Mouse (Mus musculus) embryonic facial prominence, embryonic 15.5 days (tissue): Measurements from ENCODE around the gene Sos1. TPM values are rescaled to one million over a fixed set of nuclear protein-coding genes. Genes with fewer than 3 reads are reported as not detected.

ENCODE experiments used
- ATAC-seq: fragments of 200-750 bp; cut with Nextera tagmentation; 2 replicates; pipeline ENCODE4 v1.8.0; 2017; ENCODE audit warnings: low read depth, moderate TSS enrichment; ENCODE audit not compliant: insufficient number of reproducible peaks, low FRiP score, low TSS enrichment
- H3K27ac ChIP-seq: fragments of 300-500 bp; sonication (generic); replicated peaks from 2 replicates; pipeline ENCODE4 v1.5.1; 2015; ENCODE audit warnings: mild to moderate bottlenecking, inconsistent platforms
- H3K27me3 ChIP-seq: fragments of 300-500 bp; sonication (generic); 2 replicates; pipeline ENCODE4 v1.6.1; 2015; ENCODE audit warnings: inconsistent platforms
- H3K36me3 ChIP-seq: fragments of 300-500 bp; sonication (generic); 2 replicates; pipeline ENCODE4 v1.6.1; 2015; ENCODE audit warnings: mild to moderate bottlenecking, inconsistent platforms
- H3K4me1 ChIP-seq: fragments of 300-500 bp; sonication (generic); 2 replicates; pipeline ENCODE4 v1.6.1; 2015; ENCODE audit warnings: inconsistent platforms
- H3K4me2 ChIP-seq: fragments of 300-500 bp; sonication (generic); replicated peaks from 2 replicates; pipeline ENCODE4 v1.6.1; 2015; ENCODE audit warnings: mild to moderate bottlenecking, inconsistent platforms
- H3K4me3 ChIP-seq: fragments of 300-500 bp; sonication (generic); replicated peaks from 2 replicates; pipeline ENCODE4 v1.5.1; 2015; ENCODE audit warnings: mild to moderate bottlenecking, inconsistent platforms
- H3K9ac ChIP-seq: fragments of 300-500 bp; sonication (generic); 2 replicates; pipeline ENCODE4 v1.6.1; 2015; ENCODE audit warnings: inconsistent platforms
- H3K9me3 ChIP-seq: fragments of 300-500 bp; sonication (generic); replicated peaks from 2 replicates; pipeline ENCODE4 v1.6.1; 2016; ENCODE audit warnings: inconsistent platforms
- WGBS: fragments of 180-500 bp; shearing (Covaris S2); methylation state at CpG from one replicate; pipeline ENCODE4 v1.1.7; 2015; 5-methylcytosine and 5-hydroxymethylcytosine counted together
- polyA plus RNA-seq: library from polyadenylated mRNA; unstranded; fragments of >200 nt; fragmentation: Nextera tagmentation; extraction: Ambion mirVana; gene quantifications from 2 replicates; pipeline ENCODE4 v1.2.1, GENCODE M21; 2015

The Sos1 gene
- polyA plus RNA-seq, 1 experiment from 2014 or later = 4.6 TPM

DNA sequence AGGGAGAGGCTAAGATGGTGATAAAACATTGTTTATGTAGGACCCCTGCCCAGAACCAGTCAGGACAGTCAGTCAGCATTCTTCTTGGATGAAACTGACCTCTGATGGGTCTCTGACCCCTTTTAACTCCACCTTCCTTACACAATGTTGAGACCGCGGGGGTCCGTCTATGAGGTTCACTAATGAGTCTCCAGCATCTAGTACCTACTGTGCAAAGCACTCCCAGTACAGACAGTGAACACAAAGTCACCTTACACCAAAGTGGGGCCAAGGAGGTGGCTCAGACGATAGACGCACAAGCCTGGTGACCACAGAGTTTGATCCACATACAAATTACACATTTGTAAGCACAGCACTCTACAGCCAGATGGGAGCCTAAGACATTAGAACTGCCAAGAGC, 20.0 kb downstream of the Sos1 start:
- H3K4me1 ChIP-seq = no peaks in the 10 kb centered on the region
- no peak overlapping the region for H3K27ac ChIP-seq
- H3K4me2 ChIP-seq = no peak overlapping the region
- H3K4me3 ChIP-seq = no peak overlapping the region
- 71% methylated on average over 5 of the region's 5 CpGs for WGBS
- H3K27me3 ChIP-seq = no peaks in the 10 kb centered on the region
- no peak overlapping the region for H3K9ac ChIP-seq
- no peak for ATAC-seq
- H3K36me3 ChIP-seq = no peaks in the 10 kb centered on the region
- H3K9me3 ChIP-seq = no peaks in the 10 kb centered on the region

DNA sequence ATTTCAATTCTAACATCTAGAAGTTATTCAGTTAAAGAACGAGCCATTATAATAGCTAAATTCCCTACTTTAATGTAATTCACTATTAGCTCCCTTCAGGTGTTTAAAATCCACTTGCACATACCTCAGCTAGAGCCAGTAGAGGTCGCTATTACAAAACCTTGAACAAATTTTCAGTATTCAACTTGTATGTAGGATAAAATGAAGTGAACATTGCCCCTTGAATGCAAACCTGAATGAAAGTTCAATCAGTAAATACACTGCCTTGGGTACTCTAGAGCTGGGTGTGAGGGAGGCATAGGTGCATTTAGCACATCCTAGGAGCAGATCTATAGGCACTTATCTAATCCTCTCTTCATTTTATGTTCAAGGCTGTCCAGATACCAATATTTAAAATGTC, 24.6 kb downstream of the Sos1 start:
- Histone ChIP-seq H3K36me3 (peaks cover 5% of the 10 kb centered on the region; the same call in 1 of the 2 replicates), H3K4me3 (no peak overlapping the region), H3K27me3 (no peaks in the 10 kb centered on the region), H3K4me2 (no peak overlapping the region), H3K27ac (no peak overlapping the region), H3K9ac (no peak overlapping the region), H3K4me1 (no peaks in the 10 kb centered on the region), H3K9me3 (no peaks in the 10 kb centered on the region)
- ATAC-seq = no peak
- 39% methylated on average over 2 of the region's 2 CpGs for WGBS

DNA sequence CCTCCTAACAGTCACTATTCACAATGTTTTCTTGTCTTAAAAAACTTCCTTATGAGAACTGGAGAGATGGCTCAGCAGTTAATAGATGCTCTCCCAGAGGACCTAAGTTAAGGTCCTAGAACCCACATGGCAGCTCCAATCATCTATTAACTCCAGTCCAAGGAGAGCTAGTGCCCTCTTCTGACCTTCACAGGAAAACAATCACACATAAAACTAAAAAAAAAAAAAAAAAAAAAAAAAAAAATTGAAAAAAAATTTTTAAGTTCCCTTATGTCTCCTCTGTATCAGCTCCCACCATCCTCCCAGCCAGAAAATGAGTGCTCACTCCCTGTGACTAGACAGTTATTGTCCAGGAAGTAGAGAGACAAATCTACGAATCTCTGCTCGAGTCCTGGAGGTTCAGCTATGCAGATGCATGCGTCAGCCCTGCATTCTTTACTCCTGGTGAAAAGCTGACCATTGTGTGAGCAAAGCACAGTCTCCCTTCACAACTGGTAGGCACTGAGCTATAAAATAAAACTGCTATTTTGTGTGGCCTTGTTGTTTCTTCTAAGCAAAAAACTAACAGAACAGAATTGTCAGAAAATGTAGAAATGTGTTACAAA, 29.7 kb downstream of the Sos1 start:
- peaks cover 29% of the 10 kb centered on the region for H3K36me3 ChIP-seq
- H3K4me3 ChIP-seq = no peak overlapping the region
- H3K4me1 ChIP-seq = no peaks in the 10 kb centered on the region
- H3K9me3 ChIP-seq = no peaks in the 10 kb centered on the region
- WGBS = 73% methylated on average over 3 of the region's 3 CpGs
- no peak overlapping the region for H3K27ac ChIP-seq
- no peak overlapping the region for H3K4me2 ChIP-seq
- no peak for ATAC-seq
- H3K9ac ChIP-seq = no peak overlapping the region
- H3K27me3 ChIP-seq = no peaks in the 10 kb centered on the region

DNA sequence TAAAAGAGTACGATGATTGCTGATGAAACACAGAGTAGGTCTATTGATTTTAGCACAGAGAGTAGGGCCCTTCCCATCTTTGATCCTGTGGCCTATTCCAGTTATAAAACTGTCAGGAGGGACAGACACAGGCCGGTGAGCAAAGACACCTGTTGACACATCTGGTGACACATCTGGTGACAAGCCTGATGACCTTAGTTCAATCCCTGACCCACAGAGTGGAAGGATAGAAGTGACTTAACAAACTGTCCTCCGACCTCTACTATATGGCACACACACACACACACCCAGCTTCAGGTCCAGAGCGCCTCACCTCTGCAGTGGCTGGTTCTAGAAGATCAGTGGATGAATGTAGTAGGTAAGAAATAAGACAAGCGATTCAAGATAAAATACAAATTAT, 33.8 kb downstream of the Sos1 start:
- Histone ChIP-seq H3K27me3 (no peaks in the 10 kb centered on the region), H3K9me3 (no peaks in the 10 kb centered on the region), H3K9ac (no peak overlapping the region), H3K4me3 (no peak overlapping the region), H3K27ac (no peak overlapping the region), H3K4me2 (no peak overlapping the region), H3K36me3 (peaks cover 54% of the 10 kb centered on the region), H3K4me1 (no peaks in the 10 kb centered on the region)
- ATAC-seq = no peak
- WGBS = 88% methylated on average over 5 of the region's 5 CpGs

DNA sequence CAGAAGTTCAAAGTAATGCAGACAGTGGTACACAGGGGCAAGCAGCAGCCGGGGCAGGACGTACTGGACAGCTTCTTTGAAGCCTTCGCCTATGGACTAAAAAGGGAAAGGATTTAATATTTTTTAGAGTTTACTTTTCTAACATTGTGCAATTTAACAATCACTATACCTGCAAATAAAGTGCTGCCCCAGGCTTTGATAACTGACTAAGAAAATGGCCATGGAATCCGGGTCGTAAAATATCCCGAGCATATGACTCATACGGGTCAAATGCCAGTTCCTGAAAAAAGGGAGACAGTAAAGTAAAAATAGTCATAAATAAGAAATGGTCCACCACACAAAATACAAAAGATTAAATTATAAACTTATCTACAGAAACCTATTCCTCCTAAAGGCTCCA, 34.8 kb downstream of the Sos1 start:
- Histone ChIP-seq H3K27ac (no peak overlapping the region), H3K4me1 (no peaks in the 10 kb centered on the region), H3K9ac (no peak overlapping the region), H3K27me3 (no peaks in the 10 kb centered on the region), H3K4me2 (no peak overlapping the region), H3K9me3 (no peaks in the 10 kb centered on the region), H3K4me3 (no peak overlapping the region), H3K36me3 (peaks cover 55% of the 10 kb centered on the region)
- no peak for ATAC-seq
- WGBS = 93% methylated on average over 7 of the region's 7 CpGs

DNA sequence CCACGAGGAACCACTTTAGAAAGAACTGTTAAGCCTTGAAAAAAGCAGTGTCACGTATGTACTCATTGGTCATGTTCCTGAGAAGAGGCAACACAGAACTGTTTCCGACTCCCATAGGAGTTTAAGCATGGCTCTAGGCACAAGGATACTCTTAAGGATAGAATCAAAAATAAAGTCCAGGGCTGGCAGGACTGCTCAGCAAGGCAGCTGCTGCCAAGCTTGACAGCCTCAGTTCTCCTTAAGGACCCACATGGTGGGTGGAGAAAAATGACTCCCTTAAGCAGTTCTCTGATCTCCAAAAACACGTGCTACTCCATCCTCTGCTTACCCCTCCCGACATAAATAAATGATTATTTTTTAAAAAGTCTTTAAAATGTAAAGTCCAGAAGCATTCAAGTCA, 44.6 kb downstream of the Sos1 start:
- H3K4me3 ChIP-seq = no peak overlapping the region
- peaks cover 33% of the 10 kb centered on the region for H3K36me3 ChIP-seq
- H3K9me3 ChIP-seq = no peaks in the 10 kb centered on the region
- 82% methylated on average over 5 of the region's 5 CpGs for WGBS
- no peak overlapping the region for H3K4me2 ChIP-seq
- H3K27ac ChIP-seq = no peak overlapping the region
- no peak for ATAC-seq
- H3K9ac ChIP-seq = no peak overlapping the region
- no peaks in the 10 kb centered on the region for H3K27me3 ChIP-seq
- no peaks in the 10 kb centered on the region for H3K4me1 ChIP-seq

DNA sequence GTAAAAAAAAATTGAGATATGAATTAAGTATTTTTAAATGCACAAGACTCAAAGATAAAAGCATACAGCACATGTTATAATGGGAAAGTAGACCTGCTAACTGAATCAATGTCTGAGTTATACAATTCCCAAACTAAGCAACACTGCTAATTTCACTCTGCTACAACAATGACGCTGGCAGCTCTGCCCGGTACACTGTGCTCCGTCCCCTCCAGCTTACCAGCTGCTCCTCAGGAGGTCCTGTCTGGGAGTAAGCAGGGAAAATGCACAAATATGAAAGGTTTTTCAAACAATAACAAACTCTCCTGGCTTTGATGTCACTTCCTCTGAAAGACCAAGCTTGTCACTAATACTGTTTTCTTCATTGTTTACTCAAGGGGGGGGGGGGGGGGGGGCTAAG, 45.8 kb downstream of the Sos1 start:
- Histone ChIP-seq H3K9me3 (no peaks in the 10 kb centered on the region), H3K9ac (no peak overlapping the region), H3K4me3 (no peak overlapping the region), H3K4me2 (no peak overlapping the region), H3K4me1 (no peaks in the 10 kb centered on the region), H3K27me3 (no peaks in the 10 kb centered on the region), H3K27ac (no peak overlapping the region), H3K36me3 (peaks cover 33% of the 10 kb centered on the region)
- WGBS = 74% methylated on average over 3 of the region's 3 CpGs
- ATAC-seq = no peak

DNA sequence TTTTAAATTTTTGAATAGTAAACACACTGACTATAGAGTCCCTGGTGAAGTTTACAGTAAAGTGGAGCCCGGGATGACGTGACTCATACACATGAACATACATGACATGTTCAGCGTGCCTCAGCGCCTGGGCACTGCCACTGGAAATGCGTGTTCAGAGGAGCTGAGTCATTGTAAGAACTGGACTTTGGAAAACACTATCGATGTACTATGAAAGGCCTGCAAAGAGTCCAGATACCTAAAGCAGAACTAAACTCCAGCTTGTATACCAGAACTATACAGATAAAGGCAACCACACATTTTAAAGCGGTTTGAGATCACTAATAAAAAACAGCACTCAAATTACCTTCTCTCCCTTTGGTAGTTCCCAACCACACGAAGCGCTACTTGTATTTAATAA, 48.3 kb downstream of the Sos1 start:
- Histone ChIP-seq H3K9ac (no peak overlapping the region), H3K27ac (no peak overlapping the region)
- ATAC-seq = no peak

DNA sequence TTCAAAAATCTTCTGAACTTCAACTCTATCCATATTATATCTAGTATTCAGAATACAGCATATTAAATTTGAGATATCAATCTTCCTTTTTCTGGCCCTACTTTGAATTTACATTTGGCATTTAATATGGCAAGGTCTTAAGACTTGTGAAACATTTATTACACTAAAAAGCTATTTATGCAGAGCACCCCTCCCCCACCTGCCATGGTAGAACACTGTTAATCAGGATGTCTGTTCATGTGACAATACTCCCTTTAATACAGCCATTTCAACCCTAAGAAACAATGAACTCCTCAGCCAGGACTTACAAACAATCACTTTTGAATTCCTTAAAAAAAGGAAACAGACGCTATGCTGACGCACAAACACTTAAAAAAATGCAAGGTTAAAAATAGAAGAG, 52.3 kb downstream of the Sos1 start:
- Histone ChIP-seq H3K4me3 (no peak overlapping the region), H3K4me2 (no peak overlapping the region), H3K27me3 (no peaks in the 10 kb centered on the region), H3K36me3 (peaks cover 7% of the 10 kb centered on the region; the same call in 1 of the 2 replicates), H3K9me3 (no peaks in the 10 kb centered on the region), H3K4me1 (no peaks in the 10 kb centered on the region), H3K27ac (no peak overlapping the region), H3K9ac (no peak overlapping the region)
- ATAC-seq = no peak
- 69% methylated on average over 2 of the region's 2 CpGs for WGBS

More for the DNA sequence above, 48.3 kb downstream of the Sos1 start:
- Histone ChIP-seq H3K9me3 (no peaks in the 10 kb centered on the region), H3K27me3 (no peaks in the 10 kb centered on the region), H3K36me3 (peaks cover 20% of the 10 kb centered on the region; the same call in 1 of the 2 replicates), H3K4me1 (no peaks in the 10 kb centered on the region), H3K4me2 (no peak overlapping the region), H3K4me3 (no peak overlapping the region)
- WGBS = 89% methylated on average over 9 of the region's 9 CpGs

DNA sequence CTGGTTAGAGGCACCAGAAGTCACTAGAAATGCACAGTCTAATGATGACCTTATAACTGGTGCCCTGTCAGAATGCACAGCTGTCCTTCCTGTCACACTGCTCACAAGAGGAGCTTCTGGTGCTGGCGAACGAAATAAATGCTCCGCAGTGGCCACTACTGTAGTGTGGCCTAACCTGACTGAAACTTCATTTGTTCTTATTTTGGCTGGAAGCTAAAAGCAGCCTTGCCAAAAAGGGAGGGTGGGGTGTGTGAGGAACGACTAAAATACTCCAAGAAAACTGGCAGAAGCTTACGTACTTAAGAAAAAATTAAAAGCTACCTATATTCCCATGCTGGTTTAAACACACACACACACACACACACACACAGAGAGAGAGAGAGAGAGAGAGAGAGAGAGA, 53.4 kb downstream of the Sos1 start:
- Histone ChIP-seq H3K9me3 (no peaks in the 10 kb centered on the region), H3K4me2 (no peak overlapping the region), H3K27me3 (no peaks in the 10 kb centered on the region), H3K27ac (no peak overlapping the region), H3K4me1 (no peaks in the 10 kb centered on the region), H3K9ac (no peak overlapping the region), H3K36me3 (peaks cover 10% of the 10 kb centered on the region), H3K4me3 (no peak overlapping the region)
- no peak for ATAC-seq
- WGBS = 69% methylated on average over 5 of the region's 5 CpGs

DNA sequence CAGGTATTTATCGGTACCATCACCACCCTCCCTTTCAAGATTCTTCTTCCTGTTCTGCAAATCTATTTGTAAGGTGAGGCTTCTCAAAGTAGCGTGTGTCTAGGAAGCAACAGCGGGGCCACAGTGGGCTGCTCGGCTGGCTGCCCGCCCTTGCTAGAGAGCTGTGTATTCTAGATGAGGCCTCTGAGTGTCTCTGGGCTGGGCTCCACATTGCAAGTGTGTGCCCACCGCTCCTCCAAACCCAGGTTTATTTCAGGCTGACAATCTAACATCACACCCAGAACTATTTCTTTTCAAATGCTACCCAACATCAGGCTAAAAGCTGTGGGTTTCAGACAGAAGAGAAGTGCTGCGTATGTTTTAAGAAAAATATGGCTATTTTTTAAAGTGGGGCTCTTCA, 54.1 kb downstream of the Sos1 start:
- no peaks in the 10 kb centered on the region for H3K4me1 ChIP-seq
- H3K4me2 ChIP-seq = no peak overlapping the region
- H3K9ac ChIP-seq = no peak overlapping the region
- no peak for ATAC-seq
- 86% methylated on average over 7 of the region's 7 CpGs for WGBS
- H3K27me3 ChIP-seq = no peaks in the 10 kb centered on the region
- H3K27ac ChIP-seq = no peak overlapping the region
- peaks cover 10% of the 10 kb centered on the region for H3K36me3 ChIP-seq
- no peak overlapping the region for H3K4me3 ChIP-seq
- no peaks in the 10 kb centered on the region for H3K9me3 ChIP-seq

DNA sequence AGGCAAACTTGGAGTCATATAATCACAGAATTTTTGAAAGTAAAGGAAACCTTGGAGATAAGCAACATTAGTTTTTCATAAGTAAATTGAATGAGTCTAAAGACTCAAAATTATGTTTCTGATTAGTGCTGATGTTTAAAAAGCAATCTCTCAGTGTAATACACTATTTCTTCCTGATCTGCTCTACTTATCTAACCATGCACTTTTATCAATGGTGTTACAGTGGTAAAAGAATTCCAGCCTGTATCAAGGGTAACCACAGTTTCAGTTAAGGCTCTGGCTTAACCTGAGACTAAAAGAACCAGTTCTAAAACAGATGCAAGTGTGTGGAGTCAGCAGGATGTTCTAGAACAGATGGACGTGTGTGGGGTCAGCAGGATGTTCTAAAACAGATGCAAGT, 59.3 kb downstream of the Sos1 start:
- Histone ChIP-seq H3K27me3 (no peaks in the 10 kb centered on the region), H3K27ac (no peak overlapping the region), H3K4me3 (no peak overlapping the region), H3K4me2 (no peak overlapping the region), H3K36me3 (peaks cover 44% of the 10 kb centered on the region), H3K9ac (no peak overlapping the region), H3K9me3 (no peaks in the 10 kb centered on the region), H3K4me1 (no peaks in the 10 kb centered on the region)
- WGBS = 90% methylated on average over 1 of the region's 1 CpGs
- no peak for ATAC-seq
